Comparison of ENCODE assay signal across 17 mouse cellular contexts in genomic region chrX:95948135-95948534, GRCm38 (mm10).
"Had no signal": no experiment of that assay in that cellular context is flagged by ENCODE, and none has a peak within 500 bp of the region (broad histone marks: within the 10 kb centered on the region; RNA-seq: fewer than 3 reads in every experiment).

No protein-coding gene starts in this region.

- ATAC-seq: midbrain, embryonic 16.5 days had no signal

- H3K27ac ChIP-seq: midbrain, embryonic 10.5 days; midbrain, embryonic 12.5 days; neural tube, embryonic 13.5 days; neural tube, embryonic 15.5 days; stomach, embryonic 15.5 days; stomach, postnatal 0 days had no signal

- H3K4me1 ChIP-seq: midbrain, embryonic 12.5 days; neural tube, embryonic 13.5 days; neural tube, embryonic 15.5 days; stomach, embryonic 15.5 days had no signal

- DNase-seq: lung, adult 18-20 months; lung, embryonic 14.5 days; lung, postnatal 10 days; lung, postnatal 4 days; midbrain, embryonic 14.5 days; right cerebral cortex, postnatal 25 days; thymus, adult 2 months; thymus, postnatal 25 days; thymus, postnatal 4 days had no signal

- H3K27me3 ChIP-seq: midbrain, embryonic 12.5 days; neural tube, embryonic 13.5 days; neural tube, embryonic 15.5 days; stomach, embryonic 15.5 days had no signal

- H3K4me3 ChIP-seq: midbrain, embryonic 10.5 days; midbrain, embryonic 12.5 days; myocyte; neural tube, embryonic 13.5 days; neural tube, embryonic 15.5 days; stomach, embryonic 15.5 days had no signal
